Mouse (Mus musculus): Measurements from ENCODE around the gene 5031439G07Rik. TPM values are rescaled to one million over a fixed set of nuclear protein-coding genes. Genes with fewer than 3 reads are reported as not detected.
"Not testable (repeated sequence)": the region's sequence is repeated elsewhere in the genome, so short reads cannot be mapped to it uniquely, and the experiment has no call there.

Gene 5031439G07Rik
- polyA plus RNA-seq, 1 experiment from 2014 or later, result 22.1 TPM

DNA sequence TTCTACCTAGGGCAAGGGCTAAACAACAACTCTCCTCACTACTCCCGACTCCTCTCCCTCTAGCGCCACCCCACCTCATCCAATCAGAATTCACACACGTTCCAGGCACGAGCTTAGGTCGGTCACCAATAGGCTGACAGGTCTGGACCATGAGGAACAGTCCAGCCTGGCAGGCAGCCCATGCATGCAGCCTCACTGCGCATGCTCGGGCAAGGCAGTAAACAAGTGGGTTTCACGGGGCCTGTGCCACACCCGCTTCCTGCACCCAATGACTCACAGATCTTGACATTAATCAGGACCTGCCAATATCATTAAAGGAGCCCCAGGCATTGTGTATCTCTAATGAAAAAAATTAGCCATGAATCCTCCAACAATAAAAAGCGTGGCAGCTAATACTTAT, 92.1 kb downstream of the 5031439G07Rik start:
- WGBS, result 69% methylated on average over 10 of the region's 10 CpGs
- not testable (repeated sequence) for H3K27me3 ChIP-seq; H3K4me2 ChIP-seq (replicated peaks); H3K4me3 ChIP-seq; H3K9me3 ChIP-seq; ATAC-seq (replicated peaks); H3K27ac ChIP-seq (replicated peaks); H3K9ac ChIP-seq (replicated peaks); H3K36me3 ChIP-seq
- peaks cover 14% of the 10 kb centered on the region for H3K4me1 ChIP-seq

Small RNA genes within 50 kb of the gene (microRNA-seq; reads per million reads assigned to microRNA genes)
- gene Mir1249, result 40.4 reads per million, percentile 41 among the genes with 10 or more reads in this experiment

Other genes starting within 250 kb of the 5031439G07Rik start
- gene Phf21b, start 132.5 kb downstream of the 5031439G07Rik start, polyA plus RNA-seq (2015; fragmentation: Nextera tagmentation; extraction: Ambion mirVana), result 11.0 and 13.0 TPM in 2 replicates
- 0.92 and 1.0 TPM in 2 replicates for gene Gm29666, start 68.5 kb downstream of the 5031439G07Rik start, polyA plus RNA-seq (2015; fragmentation: Nextera tagmentation; extraction: Ambion mirVana)
- gene Nup50, start 65.1 kb downstream of the 5031439G07Rik start, polyA plus RNA-seq (2015; fragmentation: Nextera tagmentation; extraction: Ambion mirVana), result 32.5 and 35.7 TPM in 2 replicates
- 0.31 and 0.34 TPM in 2 replicates for gene Upk3a, start 28.6 kb upstream of the 5031439G07Rik start, polyA plus RNA-seq (2015; fragmentation: Nextera tagmentation; extraction: Ambion mirVana)
- gene Fam118a, start 40.4 kb upstream of the 5031439G07Rik start, polyA plus RNA-seq (2015; fragmentation: Nextera tagmentation; extraction: Ambion mirVana), result 32.4 and 33.5 TPM in 2 replicates
- gene Smc1b, start 143.4 kb upstream of the 5031439G07Rik start, polyA plus RNA-seq (2015; fragmentation: Nextera tagmentation; extraction: Ambion mirVana), result 0.13 and 0.15 TPM in 2 replicates
- 0.59 TPM in 2 replicates for gene Ribc2, start 143.5 kb upstream of the 5031439G07Rik start, polyA plus RNA-seq (2015; fragmentation: Nextera tagmentation; extraction: Ambion mirVana)
- gene Fbln1, start 217.4 kb upstream of the 5031439G07Rik start, polyA plus RNA-seq (2015; fragmentation: Nextera tagmentation; extraction: Ambion mirVana), result 47.0 and 47.4 TPM in 2 replicates

Data from forebrain, embryonic 15.5 days (tissue).